Mouse (Mus musculus) T-helper 17 cell (primary cell): Measurements from ENCODE around the gene E330017A01Rik.

ENCODE experiments used
- in situ Hi-C, 2 experiments: fragments of 300-600 bp; cut with MboI, MseI; formaldehyde crosslinking; loops; 1 replicate in 1 of 2; 2 replicates in 1 of 2; pipeline ENCODE4 v1.15.1; 2025; ENCODE audit warnings: high pct_unique_total_duplicates in 2 of 2

E330017A01Rik gene

DNA sequence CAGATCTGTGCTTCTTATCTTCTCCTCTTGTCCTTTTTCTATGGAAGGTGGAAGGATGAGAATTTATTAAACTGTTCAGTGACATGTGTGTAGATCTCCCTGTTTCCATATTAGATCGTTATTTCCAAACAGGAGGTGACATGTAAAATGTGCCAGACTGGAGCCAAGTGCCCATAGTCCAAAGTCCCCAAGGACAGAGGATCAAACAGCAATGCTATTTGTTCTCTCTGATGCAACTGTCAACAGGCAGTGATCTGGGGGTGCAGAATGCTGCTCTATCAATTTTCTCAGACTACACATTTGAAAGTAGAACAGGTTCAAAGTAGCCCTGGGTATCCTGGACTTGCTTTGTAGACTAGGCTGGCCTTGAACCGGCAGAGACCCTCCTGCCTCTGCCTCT lies 25.3 kb upstream of the E330017A01Rik start:
- in situ Hi-C loops, result loop anchor here in 1 of 2 experiments (5.0 kb wide), 1 partner anchor 202 kb away; no protein-coding TSS in a partner anchor

DNA sequence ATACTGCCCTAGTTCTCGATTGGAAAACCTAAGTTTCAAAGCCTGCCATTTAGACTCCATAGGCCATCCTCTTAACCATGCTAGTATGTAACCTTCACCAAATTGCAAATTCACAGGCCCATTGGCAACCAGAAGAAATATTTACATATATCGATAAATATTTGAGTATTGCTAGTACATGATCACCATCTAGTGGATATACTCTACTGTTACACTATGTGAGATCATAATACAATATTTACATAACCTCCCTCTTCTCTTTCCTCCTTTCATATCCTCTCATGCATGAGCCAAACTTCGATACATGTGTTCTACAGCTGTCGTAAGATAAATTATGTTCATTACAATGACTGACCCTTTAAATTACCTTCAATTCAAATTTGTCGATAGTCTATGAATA lies 24.5 kb upstream of the E330017A01Rik start:
- in situ Hi-C loops, result loop anchor here in 1 of 2 experiments (5.0 kb wide), 1 partner anchor 201 kb away; no protein-coding TSS in a partner anchor

DNA sequence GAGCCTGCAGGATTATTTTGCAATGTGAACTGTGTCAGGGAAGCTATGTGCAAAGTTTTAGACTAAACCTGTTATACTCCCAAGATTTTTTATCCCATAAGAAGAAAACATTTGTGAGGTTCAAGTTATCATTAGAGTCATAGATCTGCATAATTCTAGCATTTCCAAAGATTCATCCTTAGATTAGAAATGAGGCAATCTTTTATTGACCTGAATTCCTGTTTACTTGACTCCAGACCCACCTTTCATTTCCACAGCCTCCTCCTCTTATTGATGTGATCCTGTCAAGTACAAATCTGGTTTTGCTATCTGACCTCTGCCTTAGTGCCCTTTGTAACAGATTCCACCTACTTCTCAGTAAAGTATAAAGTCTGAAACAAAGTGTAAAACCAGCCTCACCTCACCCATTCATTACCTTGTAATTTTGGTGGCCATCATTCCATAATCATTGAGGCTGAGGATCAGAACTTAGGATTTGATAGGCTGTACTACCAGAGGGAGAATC lies 23.8 kb upstream of the E330017A01Rik start:
- in situ Hi-C loops, result loop anchor here in 1 of 2 experiments (5.0 kb wide), 1 partner anchor 200 kb away; no protein-coding TSS in a partner anchor

DNA sequence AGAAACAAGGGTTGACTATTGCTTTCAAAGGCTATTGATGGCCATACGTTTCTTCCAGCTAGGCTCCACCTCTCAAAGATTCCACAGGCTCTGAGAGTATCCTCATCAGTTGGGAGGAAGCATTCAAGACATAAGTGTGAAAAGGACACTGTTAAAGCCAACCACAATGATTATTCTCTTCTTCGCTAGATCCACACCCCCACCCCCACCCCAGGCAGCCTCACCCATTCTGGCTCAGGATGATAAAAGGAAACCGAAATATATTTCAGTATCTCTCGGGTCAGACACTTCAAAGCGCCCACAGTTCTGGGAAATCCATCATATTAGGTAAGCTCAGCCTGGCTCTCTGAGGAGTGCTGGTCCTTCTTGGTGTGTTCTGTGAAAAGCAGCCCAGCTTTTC lies 23.3 kb upstream of the E330017A01Rik start:
- in situ Hi-C loops, result loop anchor here in 1 of 2 experiments (5.0 kb wide), 1 partner anchor 200 kb away; no protein-coding TSS in a partner anchor

DNA sequence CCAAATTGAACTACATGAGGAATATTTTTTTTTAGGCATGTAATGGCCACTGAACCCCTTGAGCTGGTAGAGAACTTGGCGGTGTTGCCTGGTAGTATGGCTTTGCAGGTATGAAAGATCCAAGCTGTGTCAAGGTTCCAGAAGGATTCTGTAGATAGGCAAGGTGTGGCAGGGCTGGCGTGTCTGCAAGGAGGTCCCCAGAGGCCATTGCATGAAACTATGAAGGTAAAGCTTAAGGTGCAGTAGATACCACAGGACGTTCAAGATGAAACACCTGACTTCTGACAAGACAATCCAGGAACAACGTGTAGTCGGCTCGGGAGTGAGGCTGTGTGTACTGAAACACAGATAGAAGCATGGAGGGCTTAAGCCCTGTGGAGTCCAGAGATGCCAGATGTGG lies 20.1 kb upstream of the E330017A01Rik start:
- in situ Hi-C loops, result no loop called here

DNA sequence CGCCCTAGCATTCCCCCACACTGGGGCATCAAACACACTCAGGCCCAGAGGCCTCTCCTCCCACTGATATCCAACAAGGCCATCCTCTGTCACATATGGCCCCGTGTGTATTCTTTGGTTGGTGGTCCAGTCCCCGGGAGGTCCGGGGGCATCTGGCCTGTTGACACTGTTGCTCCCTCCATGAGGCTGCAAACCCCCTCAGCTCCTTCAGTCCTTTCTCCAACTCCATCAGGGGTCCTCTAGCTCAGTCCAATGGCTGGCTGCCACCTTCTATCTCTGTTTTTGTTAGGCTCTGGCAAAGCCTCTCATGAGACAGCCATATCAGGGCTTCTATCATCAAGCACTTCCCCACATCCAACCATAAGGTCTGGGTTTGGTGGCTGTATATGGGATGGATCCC lies 18.0 kb upstream of the E330017A01Rik start:
- in situ Hi-C loops, result no loop called here

DNA sequence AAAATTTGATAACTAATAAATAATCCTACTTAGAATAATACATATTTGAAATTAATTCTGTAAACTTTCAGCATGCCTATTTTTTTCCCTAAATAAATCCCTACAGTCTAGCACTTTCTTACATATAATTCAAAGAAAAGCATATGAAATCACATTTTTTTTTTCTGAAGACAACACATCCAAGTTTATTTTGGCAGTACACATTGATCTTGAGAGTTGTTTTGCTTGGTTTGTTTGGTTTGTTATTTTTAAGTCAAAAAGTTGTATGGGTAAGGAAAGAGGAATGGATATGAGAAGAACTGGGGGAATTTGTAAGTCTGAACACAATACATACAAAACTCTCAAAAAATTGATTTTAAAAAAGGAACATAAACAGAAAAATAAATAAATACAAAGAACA lies 17.2 kb upstream of the E330017A01Rik start:
- in situ Hi-C loops, result no loop called here

DNA sequence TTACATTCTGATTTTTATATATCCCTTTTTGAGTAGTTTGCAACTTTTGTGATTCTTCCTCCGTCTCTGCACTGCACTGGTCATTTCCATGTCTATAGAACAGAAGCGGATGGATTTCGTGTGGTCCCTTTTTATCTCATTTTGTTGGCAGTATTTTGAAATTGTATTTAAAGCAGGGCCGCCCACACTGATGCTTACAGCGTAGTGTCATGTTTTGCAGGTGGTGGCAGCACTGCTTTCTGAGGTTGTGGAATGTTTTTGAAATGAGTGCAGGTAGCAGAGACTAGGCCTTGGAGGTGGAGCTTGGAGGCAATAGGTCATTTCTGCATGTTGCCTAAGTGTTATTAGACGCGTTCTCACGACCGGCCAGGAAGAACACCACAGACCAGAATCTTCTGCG lies 11.4 kb upstream of the E330017A01Rik start:
- in situ Hi-C loops, result loop anchor here in 1 of 2 experiments (25.0 kb wide), 1 partner anchor 613 kb away; no protein-coding TSS in a partner anchor

DNA sequence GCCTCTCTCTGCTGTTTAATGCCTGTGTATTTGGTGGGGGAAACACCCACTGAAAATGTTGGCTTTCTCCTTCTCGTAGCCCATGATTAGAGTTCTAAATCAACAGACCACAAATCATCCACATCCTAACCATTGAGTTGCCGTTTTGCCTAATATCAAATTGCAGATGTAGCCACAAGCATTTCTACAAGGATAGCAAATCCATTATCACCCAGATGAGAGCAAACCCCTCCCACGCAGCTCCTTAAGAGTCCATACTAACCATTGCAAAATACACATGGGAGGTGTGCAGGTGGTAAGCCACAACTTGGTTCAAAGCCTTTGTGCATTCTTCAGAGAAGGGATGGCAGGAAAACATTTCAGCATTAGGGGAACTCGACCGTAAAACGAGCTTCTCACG lies 523 bp downstream of the E330017A01Rik start:
- in situ Hi-C loops, result loop anchor here in 1 of 2 experiments (25.0 kb wide), 1 partner anchor 601 kb away; no protein-coding TSS in a partner anchor

DNA sequence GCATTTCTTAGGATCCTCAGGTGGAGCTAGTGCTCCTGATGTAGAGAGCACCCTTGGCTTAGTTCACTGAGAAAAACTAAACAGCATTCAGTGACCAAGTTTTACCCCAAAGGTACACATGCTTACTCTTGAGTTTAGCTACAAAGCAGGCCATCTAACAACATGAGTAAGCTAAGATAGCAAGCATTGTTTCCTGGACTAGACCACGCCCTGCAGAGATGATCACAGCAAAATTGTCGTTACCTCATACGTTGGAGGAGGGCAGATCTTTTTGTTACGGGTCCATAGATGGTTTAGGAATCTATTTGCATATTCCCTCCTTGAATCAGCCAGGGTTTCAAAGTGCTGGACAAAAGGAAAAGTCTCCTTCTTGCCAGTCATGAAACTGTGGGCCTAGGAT lies 1.1 kb downstream of the E330017A01Rik start:
- in situ Hi-C loops, result loop anchor here in 1 of 2 experiments (25.0 kb wide), 1 partner anchor 600 kb away; no protein-coding TSS in a partner anchor

DNA sequence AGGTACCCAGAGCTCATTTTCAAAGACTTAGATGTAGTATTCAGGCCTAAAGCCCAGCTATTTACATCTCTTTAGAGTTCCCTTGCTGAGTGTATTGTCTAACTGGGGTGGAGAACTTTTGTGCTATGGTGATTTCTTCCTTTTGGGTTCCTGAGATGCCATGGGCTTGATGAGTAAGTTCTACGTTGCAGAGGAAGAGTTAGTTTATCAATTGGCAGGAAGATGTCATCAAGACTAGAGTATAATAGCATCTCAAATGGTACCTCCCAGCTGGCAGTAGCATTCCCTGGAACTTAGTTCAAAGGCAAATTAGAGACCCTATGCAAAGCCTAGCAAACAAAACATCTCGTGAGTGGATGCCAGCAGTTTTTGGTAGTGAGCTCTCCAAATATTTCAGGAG lies 2.7 kb downstream of the E330017A01Rik start:
- in situ Hi-C loops, result loop anchor here in 1 of 2 experiments (25.0 kb wide), 1 partner anchor 599 kb away; no protein-coding TSS in a partner anchor

DNA sequence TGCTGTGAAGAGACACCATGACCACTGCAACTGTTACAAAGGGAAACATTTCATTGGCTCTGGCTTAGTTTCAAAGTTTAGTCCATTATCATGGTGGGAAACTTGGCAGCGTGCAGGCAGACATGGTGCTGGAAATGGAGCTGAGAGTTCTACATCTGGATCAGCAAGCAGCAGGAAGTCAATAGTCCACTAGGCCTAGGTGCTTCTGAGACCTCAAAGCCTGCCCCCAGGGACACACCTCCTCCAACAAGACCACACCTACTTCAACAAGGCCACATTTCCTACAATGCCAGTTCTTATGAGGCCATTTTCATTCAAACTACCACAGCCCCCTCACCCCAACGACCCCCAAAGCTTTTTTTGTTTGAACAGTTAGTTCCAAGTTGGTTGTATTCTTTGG lies 8.8 kb downstream of the E330017A01Rik start:
- in situ Hi-C loops, result loop anchor here (5.0 to 25.0 kb wide), 2 partner anchors 167 to 592 kb away; no protein-coding TSS in a partner anchor

DNA sequence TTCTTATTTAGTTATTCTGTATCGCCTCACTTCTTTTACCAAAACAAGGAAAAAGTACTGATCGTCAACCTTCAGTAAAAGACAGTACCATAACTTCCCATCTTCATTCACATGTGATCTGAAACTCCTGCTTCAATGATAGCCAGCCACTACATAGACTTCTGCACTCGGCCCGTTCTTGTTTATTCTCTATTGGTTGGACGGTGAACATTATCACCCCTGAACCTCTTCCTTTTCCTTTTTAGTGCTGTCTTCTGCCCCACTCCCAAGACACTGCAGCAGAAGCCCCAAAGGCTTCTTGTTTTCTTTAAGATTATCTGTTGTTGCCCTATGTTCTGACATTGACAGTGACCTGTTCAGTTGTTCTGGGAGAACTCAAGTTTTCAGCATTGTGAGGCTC lies 9.6 kb downstream of the E330017A01Rik start:
- in situ Hi-C loops, result loop anchor here (5.0 to 25.0 kb wide), 2 partner anchors 167 to 592 kb away; no protein-coding TSS in a partner anchor

DNA sequence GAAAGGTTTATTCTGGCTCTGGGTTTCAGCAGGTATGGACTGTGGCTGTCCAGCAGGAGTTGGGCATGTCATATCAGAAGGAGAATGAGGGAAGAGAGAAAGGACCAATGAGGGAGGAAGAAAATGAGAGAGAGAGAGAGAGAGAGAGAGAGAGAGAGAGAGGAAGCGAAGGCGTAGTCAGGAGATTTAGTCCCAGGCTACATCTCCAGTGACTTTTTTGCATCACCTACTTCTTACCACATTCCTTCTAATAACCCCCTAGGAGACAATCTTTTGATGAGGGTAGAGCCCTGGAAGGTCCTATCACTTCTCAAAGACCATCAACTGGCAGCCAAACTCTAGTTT lies 10.2 kb downstream of the E330017A01Rik start:
- in situ Hi-C loops, result loop anchor here (5.0 to 25.0 kb wide), 2 partner anchors 166 to 591 kb away; no protein-coding TSS in a partner anchor

DNA sequence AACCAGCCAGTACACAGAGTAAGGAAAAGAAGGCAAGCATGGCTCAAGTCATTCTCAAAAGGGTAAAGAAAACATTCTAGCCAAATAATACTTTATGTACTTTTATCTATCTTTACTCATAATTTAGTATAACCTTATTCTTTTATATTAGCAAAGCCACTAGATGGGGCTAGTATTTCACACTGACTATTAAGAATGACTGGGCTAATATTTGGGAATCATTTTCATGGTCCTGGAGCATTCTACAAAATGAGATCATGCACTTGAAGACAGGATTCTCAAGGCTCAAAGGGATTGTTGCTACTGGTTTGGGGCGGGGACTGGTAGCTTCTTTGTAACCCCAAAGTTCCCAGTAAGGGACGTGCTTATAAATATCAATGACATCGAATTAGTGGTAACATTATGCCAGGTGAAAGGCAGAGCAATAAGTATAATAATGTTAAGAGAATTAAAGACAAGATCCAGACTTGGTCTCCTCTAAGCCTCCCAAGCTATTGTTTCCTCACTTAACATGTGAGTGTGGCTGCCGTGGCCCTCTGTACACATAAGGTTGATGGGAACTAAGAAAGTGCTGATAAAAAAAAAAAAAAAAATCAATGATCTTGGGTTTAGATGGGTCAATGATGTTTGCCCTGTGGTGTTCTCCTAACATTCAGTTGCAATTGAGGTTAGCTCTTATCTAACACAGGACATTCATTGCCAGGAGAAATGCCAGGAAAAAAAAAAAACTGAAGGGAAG lies 10.8 kb downstream of the E330017A01Rik start:
- in situ Hi-C loops, result loop anchor here (5.0 to 25.0 kb wide), 2 partner anchors 165 to 590 kb away; no protein-coding TSS in a partner anchor

DNA sequence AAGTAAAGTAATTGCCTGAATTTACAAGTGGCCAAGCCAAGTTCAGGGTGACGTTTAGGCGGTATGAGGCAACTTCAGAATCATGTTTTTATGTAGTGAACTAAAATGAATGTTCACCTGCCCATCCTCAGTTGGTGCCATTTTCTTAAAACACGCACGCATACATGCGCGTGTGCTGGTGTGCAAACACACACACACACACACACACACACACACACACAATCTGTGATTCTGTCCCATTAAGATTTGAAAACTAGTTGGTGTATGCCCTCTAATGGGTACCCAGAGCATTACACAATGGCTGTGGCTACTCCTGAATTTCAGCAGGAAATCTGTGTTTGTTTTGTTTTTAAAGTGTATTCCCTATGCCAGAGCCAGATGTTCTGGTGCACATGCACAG lies 14.6 kb downstream of the E330017A01Rik start:
- in situ Hi-C loops, result loop anchor here in 1 of 2 experiments (5.0 to 25.0 kb wide), 2 partner anchors 162 to 788 kb away; partner anchors contain the start of gene Gabrr3

DNA sequence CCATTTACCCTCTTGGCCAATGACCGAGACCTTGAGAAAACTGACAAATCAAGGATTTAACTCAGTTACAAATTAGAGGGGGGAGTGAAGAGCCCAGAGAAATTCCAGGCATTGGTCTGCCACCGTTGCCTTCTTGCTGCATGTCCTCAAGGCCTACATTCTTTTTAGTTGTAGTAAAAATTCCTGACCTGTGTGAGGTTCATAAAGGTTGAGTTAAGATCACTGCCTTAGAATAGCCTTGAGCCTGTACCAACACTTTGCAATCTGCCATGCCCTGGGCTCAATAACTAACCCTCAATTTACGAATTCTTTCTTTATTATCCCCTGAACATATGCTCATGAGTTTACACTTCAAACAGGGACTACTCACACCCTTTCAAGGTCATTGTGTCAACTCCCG lies 15.4 kb downstream of the E330017A01Rik start:
- in situ Hi-C loops, result loop anchor here in 1 of 2 experiments (5.0 to 25.0 kb wide), 2 partner anchors 161 to 789 kb away; partner anchors contain the start of gene Gabrr3

DNA sequence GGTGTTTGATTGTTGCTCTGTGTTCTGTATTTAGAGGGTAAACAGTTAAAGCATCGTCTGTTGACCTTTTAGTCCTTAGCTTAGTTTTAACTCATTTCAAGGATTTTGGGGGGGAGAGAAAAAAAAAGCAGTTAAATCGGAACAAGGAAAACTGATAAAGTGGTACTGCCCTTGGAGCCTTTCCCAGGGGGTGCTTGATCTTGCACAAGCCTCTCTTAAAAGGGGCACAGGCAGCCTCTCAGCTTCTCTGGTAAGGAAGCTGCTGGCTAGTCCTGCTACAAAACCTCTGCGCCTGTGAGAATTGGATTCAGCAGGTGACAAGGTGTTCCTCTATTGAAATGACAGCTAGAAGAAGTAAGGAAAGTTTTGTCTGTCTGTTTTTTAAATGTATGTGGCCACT lies 16.2 kb downstream of the E330017A01Rik start:
- in situ Hi-C loops, result loop anchor here in 1 of 2 experiments (5.0 to 25.0 kb wide), 2 partner anchors 160 to 790 kb away; partner anchors contain the start of gene Gabrr3

DNA sequence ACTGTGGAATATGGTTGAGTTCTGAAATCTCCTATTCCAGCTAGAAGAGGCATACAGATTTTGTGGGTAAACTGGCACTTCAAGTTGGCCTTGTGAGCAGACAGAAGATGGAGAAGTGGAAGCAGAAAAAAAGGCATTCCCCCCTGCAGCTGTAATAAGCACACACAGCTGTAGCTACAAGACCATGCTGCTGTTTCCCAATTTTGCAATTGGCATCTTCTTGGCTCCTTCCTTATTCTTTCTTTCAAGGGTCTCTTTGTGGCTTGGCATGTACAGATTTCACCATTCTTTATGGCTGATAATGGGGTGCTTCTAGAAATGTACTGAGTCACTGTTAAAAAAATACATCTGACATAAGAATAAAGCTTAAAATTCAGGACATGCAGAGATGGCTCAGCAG lies 21.2 kb downstream of the E330017A01Rik start:
- in situ Hi-C loops, result loop anchor here in 1 of 2 experiments (25.0 kb wide), 1 partner anchor 795 kb away; the partner anchor contains the start of gene Gabrr3

DNA sequence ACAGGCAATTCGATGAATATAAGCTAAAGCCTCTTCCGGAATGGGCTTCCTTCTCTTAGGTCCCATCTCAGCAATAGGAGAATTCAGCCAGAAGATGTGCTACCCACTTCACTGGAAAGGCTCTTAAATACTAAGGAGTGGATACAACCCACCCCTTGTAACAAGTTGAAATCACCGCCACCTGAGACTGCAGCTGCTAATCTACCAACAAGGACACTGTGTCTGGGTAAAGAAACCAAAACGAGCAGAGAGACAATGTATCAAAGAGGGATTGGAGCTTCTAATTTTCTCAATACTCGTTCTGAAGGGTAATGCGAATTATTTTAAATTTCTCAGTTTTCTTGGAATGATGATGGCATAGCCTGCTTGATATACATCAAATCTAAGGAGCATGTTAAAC lies 21.7 kb downstream of the E330017A01Rik start, which contains the start of gene Gm813:
Gene Gm813 (minus strand): TSS at position 101 of the 400 bp plus-strand sequence.
- in situ Hi-C loops, result loop anchor here in 1 of 2 experiments (25.0 kb wide), 1 partner anchor 795 kb away; the partner anchor contains the start of gene Gabrr3

DNA sequence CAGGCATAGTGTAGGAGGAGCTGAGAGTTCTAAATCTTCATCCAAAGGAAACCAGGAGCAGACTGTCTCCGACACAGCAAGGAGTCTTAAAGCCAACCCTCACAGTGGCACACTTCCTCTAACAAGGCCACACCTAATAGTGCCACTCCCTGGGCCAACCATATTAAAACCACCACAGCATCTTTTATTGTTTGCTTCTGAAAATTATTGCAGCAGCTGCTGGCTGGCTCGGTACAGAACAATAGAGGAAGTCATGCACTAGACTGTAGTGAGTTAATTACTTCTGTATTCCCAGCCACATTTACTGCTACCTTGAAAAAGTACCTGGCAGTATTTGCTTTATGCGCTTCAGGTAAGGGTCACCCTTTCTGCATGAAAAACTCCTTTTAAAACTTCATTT lies 25.6 kb downstream of the E330017A01Rik start:
- in situ Hi-C loops, result loop anchor here in 1 of 2 experiments (25.0 kb wide), 1 partner anchor 799 kb away; the partner anchor contains the start of gene Gabrr3

DNA sequence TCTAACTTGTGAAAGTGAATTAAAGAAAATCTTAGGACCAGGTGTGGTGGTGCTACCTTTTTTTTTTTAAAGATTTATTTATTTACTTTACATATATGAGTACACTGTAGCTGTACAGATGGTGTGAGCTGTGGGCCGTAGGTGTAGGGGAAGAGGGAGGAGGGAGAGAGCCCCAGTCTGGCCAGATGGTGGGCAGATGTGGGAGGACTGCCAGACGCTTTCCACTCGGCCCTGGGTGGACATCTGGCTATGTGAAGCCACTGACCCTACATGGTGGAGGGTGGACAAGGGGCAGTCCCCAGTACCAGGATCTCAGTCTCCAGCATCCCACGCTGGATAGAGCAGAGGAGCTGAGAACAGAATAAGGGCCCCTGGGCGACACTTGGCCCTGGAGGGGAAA lies 31.4 kb downstream of the E330017A01Rik start:
- in situ Hi-C loops, result loop anchor here in 1 of 2 experiments (25.0 kb wide), 1 partner anchor 805 kb away; the partner anchor contains the start of gene Gabrr3
